Mouse (Mus musculus): ENCODE data around the gene Gm10295. TPM values are rescaled to one million over a fixed set of nuclear protein-coding genes. Genes with fewer than 3 reads are reported as not detected.

Gm10295 gene
- not detected in 3 replicates for total RNA-seq (2017)

DNA sequence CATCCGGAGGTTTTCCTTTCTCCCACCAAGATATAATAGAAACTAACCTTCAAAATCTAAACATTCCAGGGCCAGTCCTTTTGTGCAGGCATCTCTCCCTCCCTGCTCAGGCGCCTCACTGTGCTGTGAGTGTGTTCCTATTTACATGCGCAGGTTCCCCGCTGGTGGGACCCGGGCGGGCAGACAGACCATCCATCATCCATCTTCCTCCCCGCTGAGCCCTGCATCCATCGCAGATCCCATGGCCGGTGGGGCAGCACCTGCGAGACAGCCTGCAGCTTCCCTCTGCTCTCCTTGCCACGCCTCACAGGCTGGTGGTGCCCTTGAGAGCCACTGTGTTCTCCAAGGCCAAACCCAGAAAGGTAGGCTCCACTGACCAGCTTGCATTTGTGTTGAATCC is at the start of gene Gm10295:
Gene Gm10295 (minus strand): TSS at position 122 of the 400 bp plus-strand sequence.
- no peak for ATAC-seq (replicated peaks; ENCODE audit: insufficient number of reproducible peaks, low FRiP score, low TSS enrichment, poor library complexity, severe bottlenecking)

DNA sequence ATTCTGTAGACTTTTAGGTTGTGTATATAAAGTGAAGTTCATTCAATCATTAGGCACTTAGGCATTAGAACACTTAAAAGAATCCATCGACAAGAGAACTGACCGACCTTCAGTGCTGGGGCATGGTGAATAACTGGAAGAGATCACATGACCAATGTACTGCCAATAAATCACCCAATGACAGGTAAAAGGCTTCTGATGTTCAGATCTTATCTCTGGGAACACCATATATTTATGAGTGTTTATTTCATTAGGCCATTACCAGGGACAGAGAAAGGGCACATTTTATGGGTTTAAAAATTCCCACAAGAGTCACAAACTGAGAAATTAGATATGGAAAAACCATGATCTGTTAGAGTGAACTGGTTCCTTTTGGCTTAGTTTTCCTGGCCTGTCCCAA is 49.7 kb upstream of the Gm10295 start:
- no peak for ATAC-seq (replicated peaks; ENCODE audit: insufficient number of reproducible peaks, low FRiP score, low TSS enrichment, poor library complexity, severe bottlenecking)

DNA sequence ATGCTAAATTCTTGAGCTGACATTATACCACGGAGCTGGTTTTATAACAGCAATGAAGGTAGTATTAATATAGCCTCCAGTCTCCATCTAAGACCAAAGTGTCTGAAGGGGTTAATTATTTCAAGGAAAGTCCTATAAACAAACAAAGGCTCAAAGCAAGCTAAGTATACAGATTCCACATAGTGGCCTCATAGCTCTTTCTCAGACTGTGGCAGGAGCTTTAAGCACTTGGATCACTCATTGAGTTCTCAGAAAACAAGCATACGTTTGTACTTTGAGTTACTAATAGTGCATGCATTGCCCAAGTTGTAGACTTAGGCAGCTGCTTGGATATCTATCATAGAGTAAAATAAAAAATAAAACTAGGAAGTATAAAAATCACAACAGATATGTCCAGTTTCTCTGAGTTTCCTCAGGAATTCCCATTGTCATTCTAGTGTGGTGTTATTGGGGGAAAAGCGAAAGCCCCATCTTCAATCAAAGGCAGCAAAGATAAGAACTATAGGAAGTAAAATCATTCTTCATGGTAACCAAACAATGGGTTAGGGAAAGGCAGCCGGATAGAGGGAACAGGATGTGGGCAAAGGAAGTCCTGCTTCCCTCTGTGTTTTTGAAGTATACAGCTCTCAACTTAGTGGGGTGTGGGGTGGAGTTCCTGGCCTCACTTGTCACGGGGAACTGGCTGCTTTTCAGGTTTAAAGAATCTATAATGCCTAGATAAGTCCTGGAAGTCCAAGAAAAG is 48.8 kb upstream of the Gm10295 start:
- ATAC-seq (replicated peaks; ENCODE audit: insufficient number of reproducible peaks, low FRiP score, low TSS enrichment, poor library complexity, severe bottlenecking) = no peak

GRCm38 (mm10) chr7:71398959-71399756 is 47.9 kb upstream of the Gm10295 start:
- ATAC-seq (replicated peaks; ENCODE audit: insufficient number of reproducible peaks, low FRiP score, low TSS enrichment, poor library complexity, severe bottlenecking) = no peak

DNA sequence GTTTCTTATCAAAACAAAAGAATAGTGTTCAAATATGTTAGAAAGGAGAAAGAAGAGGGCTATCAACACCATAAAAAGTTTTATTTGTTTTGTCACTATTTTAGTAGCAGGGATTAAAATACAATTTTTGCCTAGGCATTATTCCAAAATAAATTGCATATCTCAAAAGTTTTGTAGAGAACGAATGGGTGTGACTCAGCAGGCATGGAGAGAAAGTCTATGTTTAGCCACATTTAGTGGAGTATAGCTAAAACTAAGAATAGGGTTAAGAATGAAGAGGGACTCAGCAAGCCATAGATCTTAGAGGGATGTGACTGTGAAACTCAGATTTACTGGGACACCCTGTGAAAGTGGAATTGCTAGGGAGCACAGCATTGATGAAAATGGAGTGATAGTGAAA is 47.1 kb upstream of the Gm10295 start:
- no peak for ATAC-seq (replicated peaks; ENCODE audit: insufficient number of reproducible peaks, low FRiP score, low TSS enrichment, poor library complexity, severe bottlenecking)

- ATAC-seq (replicated peaks; ENCODE audit: insufficient number of reproducible peaks, low FRiP score, low TSS enrichment, poor library complexity, severe bottlenecking) = no peak
Observed at GRCm38 (mm10) chr7:71392795-71393341, 41.6 kb upstream of the Gm10295 start.

DNA sequence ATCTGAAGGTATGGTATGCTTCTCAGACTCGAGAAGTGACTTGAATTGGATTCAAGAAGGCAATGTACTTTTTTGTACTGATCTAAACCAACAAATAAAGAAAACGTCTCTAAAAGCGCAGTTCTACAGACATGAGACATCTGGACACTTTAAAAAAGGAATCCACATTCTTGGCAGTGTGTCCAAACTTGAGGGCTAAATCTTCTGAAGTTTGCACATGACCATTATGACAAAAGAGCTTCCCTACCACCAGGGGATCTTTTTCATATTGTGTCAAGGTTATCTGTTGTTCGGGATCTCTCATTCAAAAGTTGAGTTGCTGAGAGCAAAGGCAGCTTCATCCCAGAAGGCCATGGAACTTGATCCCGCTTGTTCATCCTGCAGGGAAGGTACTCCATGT is 40.0 kb upstream of the Gm10295 start:
- ATAC-seq (replicated peaks; ENCODE audit: insufficient number of reproducible peaks, low FRiP score, low TSS enrichment, poor library complexity, severe bottlenecking) = no peak

GRCm38 (mm10) chr7:71390291-71390690 is 39.0 kb upstream of the Gm10295 start:
- no peak for ATAC-seq (replicated peaks; ENCODE audit: insufficient number of reproducible peaks, low FRiP score, low TSS enrichment, poor library complexity, severe bottlenecking)

DNA sequence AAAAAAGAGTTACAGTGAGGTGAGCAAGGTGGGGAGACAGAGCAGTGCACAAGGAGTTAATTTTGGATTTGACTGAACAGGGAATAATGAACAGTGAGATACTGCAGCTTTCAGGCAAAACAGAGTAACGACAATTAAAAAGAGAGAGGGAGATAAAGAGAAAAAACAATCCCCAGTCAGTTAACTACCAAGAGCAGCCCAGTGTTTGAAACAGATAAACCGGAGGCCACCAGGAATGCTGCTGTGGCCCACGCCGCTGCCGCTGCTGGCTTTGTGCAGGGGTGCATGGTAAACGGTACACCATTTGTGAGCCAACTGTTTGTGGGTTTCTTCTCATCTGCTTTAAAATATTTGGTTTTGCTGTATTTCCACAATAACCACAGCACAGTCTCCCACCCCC is 34.8 kb upstream of the Gm10295 start:
- ATAC-seq (replicated peaks; ENCODE audit: insufficient number of reproducible peaks, low FRiP score, low TSS enrichment, poor library complexity, severe bottlenecking) = no peak

- ATAC-seq (replicated peaks; ENCODE audit: insufficient number of reproducible peaks, low FRiP score, low TSS enrichment, poor library complexity, severe bottlenecking) = no peak
Observed at GRCm38 (mm10) chr7:71384921-71385320, 33.6 kb upstream of the Gm10295 start.

- ATAC-seq (replicated peaks; ENCODE audit: insufficient number of reproducible peaks, low FRiP score, low TSS enrichment, poor library complexity, severe bottlenecking) = no peak
Observed at GRCm38 (mm10) chr7:71383341-71384130, 32.3 kb upstream of the Gm10295 start.

DNA sequence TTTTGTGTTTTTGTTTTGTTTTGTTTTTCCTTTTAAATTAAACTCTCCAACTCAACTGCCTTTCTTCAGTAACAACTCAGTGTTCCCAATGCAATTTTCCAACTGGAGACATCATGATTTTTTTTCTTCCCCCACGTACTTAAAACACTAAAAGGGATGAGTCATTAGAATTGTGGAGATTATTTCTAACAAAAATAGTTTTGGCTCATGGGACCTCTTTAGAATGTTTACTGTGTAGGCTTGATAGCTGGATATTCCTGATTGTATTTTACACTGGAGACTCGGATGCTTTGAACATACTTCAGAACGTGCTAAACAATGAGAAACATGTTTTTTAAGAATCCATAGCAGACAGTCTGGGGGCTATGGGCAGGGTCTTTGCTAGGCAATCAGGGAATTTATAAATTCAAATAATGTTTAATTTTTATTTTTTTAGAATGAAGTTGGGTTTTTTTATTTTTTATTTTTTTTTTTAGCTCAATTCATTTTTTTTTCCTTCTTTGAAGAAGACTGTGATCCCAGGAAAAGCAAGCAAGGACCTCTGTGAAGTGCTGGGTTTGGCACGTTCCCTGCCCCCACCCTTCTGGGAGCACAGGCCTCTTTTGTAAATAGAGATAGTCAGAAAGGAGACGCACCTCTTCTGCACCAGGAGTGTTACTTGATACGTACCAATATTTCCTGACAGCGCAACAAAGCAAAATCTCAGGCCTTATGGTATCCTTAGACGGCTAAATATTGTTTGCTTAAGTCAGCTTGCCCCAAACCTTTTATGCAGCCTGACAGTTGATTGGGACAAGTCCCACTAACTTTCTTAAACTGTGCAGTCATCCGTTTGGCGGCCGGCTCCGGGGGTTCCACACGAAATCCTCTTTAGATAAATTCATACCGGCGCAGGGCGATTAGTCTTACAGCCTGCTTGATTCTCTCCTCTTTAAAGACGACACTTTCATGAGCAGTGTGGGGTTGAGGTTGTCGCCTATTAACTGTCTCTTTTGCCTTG is 28.8 kb upstream of the Gm10295 start:
- no peak for ATAC-seq (replicated peaks; ENCODE audit: insufficient number of reproducible peaks, low FRiP score, low TSS enrichment, poor library complexity, severe bottlenecking)

GRCm38 (mm10) chr7:71378812-71379760 is 27.8 kb upstream of the Gm10295 start:
- ATAC-seq (replicated peaks; ENCODE audit: insufficient number of reproducible peaks, low FRiP score, low TSS enrichment, poor library complexity, severe bottlenecking) = no peak

GRCm38 (mm10) chr7:71377983-71378382 is 26.7 kb upstream of the Gm10295 start:
- ATAC-seq (replicated peaks; ENCODE audit: insufficient number of reproducible peaks, low FRiP score, low TSS enrichment, poor library complexity, severe bottlenecking) = no peak

DNA sequence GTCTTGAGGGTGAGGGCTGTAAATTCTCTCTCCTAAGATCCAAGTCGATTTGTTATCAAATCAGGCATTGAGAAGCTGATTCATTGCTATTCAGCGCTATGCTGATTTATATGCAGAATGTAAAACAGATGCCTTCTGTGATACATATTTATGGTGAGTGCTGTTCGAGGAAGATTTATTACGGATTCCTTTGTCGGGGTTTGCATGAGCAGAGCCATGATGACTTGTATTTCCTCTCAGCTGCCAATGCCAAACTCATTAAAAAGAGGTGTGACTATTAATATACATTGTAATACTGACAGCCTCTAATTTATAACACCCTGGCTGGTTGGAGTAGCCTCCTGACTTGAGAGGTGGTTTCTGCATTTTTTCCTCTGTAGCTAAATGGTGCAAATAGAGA is 22.8 kb upstream of the Gm10295 start:
- no peak for ATAC-seq (replicated peaks; ENCODE audit: insufficient number of reproducible peaks, low FRiP score, low TSS enrichment, poor library complexity, severe bottlenecking)

DNA sequence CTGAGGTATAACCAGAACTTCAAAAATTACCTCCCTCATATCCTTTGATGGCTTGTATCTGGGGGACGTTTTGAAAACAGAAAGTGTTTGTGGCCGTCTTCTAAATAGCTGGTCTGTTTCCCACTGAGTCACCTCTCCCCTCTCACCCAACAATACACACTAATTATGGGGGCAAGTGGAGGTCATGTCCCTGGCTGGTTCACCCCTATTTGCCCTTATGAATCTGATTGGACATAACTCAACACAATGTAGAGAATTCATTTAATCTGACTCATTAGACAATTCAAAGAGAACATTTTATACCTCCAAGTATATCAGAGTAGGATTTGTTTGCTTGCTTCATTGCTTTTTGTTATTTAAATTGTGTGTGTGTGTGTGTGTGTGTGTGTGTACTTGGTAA is 20.6 kb upstream of the Gm10295 start:
- no peak for ATAC-seq (replicated peaks; ENCODE audit: insufficient number of reproducible peaks, low FRiP score, low TSS enrichment, poor library complexity, severe bottlenecking)

DNA sequence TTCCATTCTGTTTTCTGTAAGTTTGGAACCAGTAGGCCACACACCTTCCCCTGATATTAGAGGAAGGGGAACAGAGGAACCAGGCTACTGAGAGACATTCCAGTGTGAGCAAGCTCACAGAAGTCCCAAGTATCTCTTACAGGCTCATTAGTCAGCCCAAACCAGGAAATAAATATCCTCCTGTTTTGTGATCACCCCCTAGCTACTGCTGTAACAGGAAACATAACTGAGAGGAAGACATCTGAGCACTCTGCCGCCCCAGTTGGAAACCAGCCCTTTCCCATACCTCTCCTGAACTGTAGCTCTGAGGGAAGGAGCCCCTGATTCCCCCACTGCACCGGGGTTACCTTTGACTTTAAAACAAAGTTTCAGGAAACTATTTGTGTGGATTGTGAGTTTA is 19.5 kb upstream of the Gm10295 start:
- no peak for ATAC-seq (replicated peaks; ENCODE audit: insufficient number of reproducible peaks, low FRiP score, low TSS enrichment, poor library complexity, severe bottlenecking)

Data from monocyte, adult 5-6 weeks (primary cell).